Mouse (Mus musculus): Measurements from ENCODE around the gene Zdhhc23. TPM values are rescaled to one million over a fixed set of nuclear protein-coding genes. Genes with fewer than 3 reads are reported as not detected.

Zdhhc23 gene
- polyA plus RNA-seq, 1 experiment from 2014 or later, result 2.6 TPM

GRCm38 (mm10) chr16:43963780-43964179, 15.8 kb downstream of the Zdhhc23 start:
- no peaks in the 10 kb centered on the region for H3K27me3 ChIP-seq (replicated peaks)
- ATAC-seq (ENCODE audit: insufficient read depth, low FRiP score, low read depth), result no peak
- no peak overlapping the region for H3K9ac ChIP-seq
- no peaks in the 10 kb centered on the region for H3K36me3 ChIP-seq
- no peak overlapping the region for H3K4me3 ChIP-seq (replicated peaks)
- H3K27ac ChIP-seq, result no peak overlapping the region
- 78% methylated on average over 3 of the region's 3 CpGs for WGBS
- no peaks in the 10 kb centered on the region for H3K9me3 ChIP-seq
- no peak overlapping the region for H3K4me2 ChIP-seq
- no peaks in the 10 kb centered on the region for H3K4me1 ChIP-seq

GRCm38 (mm10) chr16:43963291-43963690, 16.3 kb downstream of the Zdhhc23 start:
- no peak overlapping the region for H3K9ac ChIP-seq
- no peak for ATAC-seq (ENCODE audit: insufficient read depth, low FRiP score, low read depth)
- 94% methylated on average over 9 of the region's 9 CpGs for WGBS

GRCm38 (mm10) chr16:43958038-43958437, 21.6 kb downstream of the Zdhhc23 start:
- H3K36me3 ChIP-seq, result no peaks in the 10 kb centered on the region
- H3K9ac ChIP-seq, result no peak overlapping the region
- no peaks in the 10 kb centered on the region for H3K27me3 ChIP-seq (replicated peaks)
- H3K4me2 ChIP-seq, result no peak overlapping the region
- H3K4me1 ChIP-seq, result no peaks in the 10 kb centered on the region
- no peaks in the 10 kb centered on the region for H3K9me3 ChIP-seq
- H3K27ac ChIP-seq, result no peak overlapping the region
- ATAC-seq (ENCODE audit: insufficient read depth, low FRiP score, low read depth), result no peak
- H3K4me3 ChIP-seq (replicated peaks), result no peak overlapping the region
- WGBS, result 94% methylated on average over 4 of the region's 4 CpGs

More at GRCm38 (mm10) chr16:43963291-43963690, 16.3 kb downstream of the Zdhhc23 start:
- no peak overlapping the region for H3K27ac ChIP-seq
- no peaks in the 10 kb centered on the region for H3K4me1 ChIP-seq
- H3K4me2 ChIP-seq, result no peak overlapping the region
- no peaks in the 10 kb centered on the region for H3K9me3 ChIP-seq
- no peaks in the 10 kb centered on the region for H3K36me3 ChIP-seq
- no peak overlapping the region for H3K4me3 ChIP-seq (replicated peaks)
- no peaks in the 10 kb centered on the region for H3K27me3 ChIP-seq (replicated peaks)

GRCm38 (mm10) chr16:43954913-43955312, 24.7 kb downstream of the Zdhhc23 start:
- no peaks in the 10 kb centered on the region for H3K9me3 ChIP-seq
- H3K4me1 ChIP-seq, result no peaks in the 10 kb centered on the region
- H3K9ac ChIP-seq, result no peak overlapping the region
- no peak overlapping the region for H3K4me2 ChIP-seq
- WGBS, result 45% methylated on average over 6 of the region's 6 CpGs
- no peak overlapping the region for H3K4me3 ChIP-seq (replicated peaks)
- H3K27ac ChIP-seq, result no peak overlapping the region
- 0 out of 2 replicates have a peak, but pooled peaks have one; percentile 59 for ATAC-seq (ENCODE audit: insufficient read depth, low FRiP score, low read depth)
- no peaks in the 10 kb centered on the region for H3K27me3 ChIP-seq (replicated peaks)
- H3K36me3 ChIP-seq, result no peaks in the 10 kb centered on the region

- ATAC-seq (ENCODE audit: insufficient read depth, low FRiP score, low read depth), result no peak; the same call in 1 of the 2 replicates
- H3K27ac ChIP-seq, result no peak overlapping the region
- WGBS, result 55% methylated on average over 4 of the region's 4 CpGs
These were observed 28.0 kb downstream of the Zdhhc23 start for GRCm38 (mm10) chr16:43951591-43951990.

GRCm38 (mm10) chr16:43945869-43946268, 33.7 kb downstream of the Zdhhc23 start:
- Histone ChIP-seq H3K36me3 (no peaks in the 10 kb centered on the region), H3K4me3 (replicated peaks) (no peak overlapping the region), H3K9me3 (no peaks in the 10 kb centered on the region), H3K4me1 (no peaks in the 10 kb centered on the region), H3K27ac (no peak overlapping the region), H3K27me3 (replicated peaks) (no peaks in the 10 kb centered on the region), H3K4me2 (no peak overlapping the region), H3K9ac (no peak overlapping the region)
- WGBS, result 51% methylated on average over 3 of the region's 3 CpGs
- ATAC-seq (ENCODE audit: insufficient read depth, low FRiP score, low read depth), result no peak

More at GRCm38 (mm10) chr16:43951591-43951990, 28.0 kb downstream of the Zdhhc23 start:
- H3K36me3 ChIP-seq, result no peaks in the 10 kb centered on the region
- H3K4me1 ChIP-seq, result no peaks in the 10 kb centered on the region
- no peaks in the 10 kb centered on the region for H3K9me3 ChIP-seq
- no peak overlapping the region for H3K4me2 ChIP-seq
- H3K4me3 ChIP-seq (replicated peaks), result no peak overlapping the region
- H3K27me3 ChIP-seq (replicated peaks), result no peaks in the 10 kb centered on the region
- no peak overlapping the region for H3K9ac ChIP-seq

GRCm38 (mm10) chr16:43945351-43945750, 34.2 kb downstream of the Zdhhc23 start:
- Histone ChIP-seq H3K27me3 (replicated peaks) (no peaks in the 10 kb centered on the region), H3K4me2 (no peak overlapping the region), H3K4me3 (replicated peaks) (no peak overlapping the region), H3K36me3 (no peaks in the 10 kb centered on the region), H3K9ac (no peak overlapping the region), H3K27ac (no peak overlapping the region), H3K9me3 (no peaks in the 10 kb centered on the region), H3K4me1 (no peaks in the 10 kb centered on the region)
- WGBS, result 59% methylated on average over 3 of the region's 3 CpGs
- no peak for ATAC-seq (ENCODE audit: insufficient read depth, low FRiP score, low read depth)

- Histone ChIP-seq H3K4me1 (no peaks in the 10 kb centered on the region), H3K27ac (no peak overlapping the region), H3K4me3 (replicated peaks) (no peak overlapping the region), H3K4me2 (no peak overlapping the region), H3K9me3 (no peaks in the 10 kb centered on the region), H3K36me3 (no peaks in the 10 kb centered on the region), H3K9ac (no peak overlapping the region), H3K27me3 (replicated peaks) (no peaks in the 10 kb centered on the region)
- 84% methylated on average over 4 of the region's 4 CpGs for WGBS
- no peak for ATAC-seq (ENCODE audit: insufficient read depth, low FRiP score, low read depth)
These were observed 38.7 kb downstream of the Zdhhc23 start for GRCm38 (mm10) chr16:43940846-43941245.

- Histone ChIP-seq H3K36me3 (no peaks in the 10 kb centered on the region), H3K27me3 (replicated peaks) (no peaks in the 10 kb centered on the region), H3K4me1 (no peaks in the 10 kb centered on the region), H3K9me3 (no peaks in the 10 kb centered on the region), H3K4me3 (replicated peaks) (no peak overlapping the region), H3K27ac (no peak overlapping the region), H3K9ac (no peak overlapping the region), H3K4me2 (no peak overlapping the region)
- 64% methylated on average over 3 of the region's 3 CpGs for WGBS
- ATAC-seq (ENCODE audit: insufficient read depth, low FRiP score, low read depth), result no peak
These were observed 43.7 kb downstream of the Zdhhc23 start for GRCm38 (mm10) chr16:43935892-43936291.

- 58% methylated on average over 3 of the region's 3 CpGs for WGBS
These were observed 44.2 kb downstream of the Zdhhc23 start for GRCm38 (mm10) chr16:43935367-43935766.

GRCm38 (mm10) chr16:43934856-43935255, 44.7 kb downstream of the Zdhhc23 start:
- 84% methylated on average over 8 of the region's 8 CpGs for WGBS
- Histone ChIP-seq H3K36me3 (no peaks in the 10 kb centered on the region), H3K27ac (no peak overlapping the region), H3K4me3 (replicated peaks) (no peak overlapping the region), H3K27me3 (replicated peaks) (no peaks in the 10 kb centered on the region), H3K9me3 (no peaks in the 10 kb centered on the region), H3K4me2 (no peak overlapping the region), H3K4me1 (no peaks in the 10 kb centered on the region), H3K9ac (no peak overlapping the region)
- no peak for ATAC-seq (ENCODE audit: insufficient read depth, low FRiP score, low read depth)

More at GRCm38 (mm10) chr16:43935367-43935766, 44.2 kb downstream of the Zdhhc23 start:
- Histone ChIP-seq H3K27me3 (replicated peaks) (no peaks in the 10 kb centered on the region), H3K4me2 (no peak overlapping the region), H3K36me3 (no peaks in the 10 kb centered on the region), H3K9ac (no peak overlapping the region), H3K4me3 (replicated peaks) (no peak overlapping the region), H3K9me3 (no peaks in the 10 kb centered on the region), H3K4me1 (no peaks in the 10 kb centered on the region), H3K27ac (no peak overlapping the region)
- no peak for ATAC-seq (ENCODE audit: insufficient read depth, low FRiP score, low read depth)

- Histone ChIP-seq H3K27me3 (replicated peaks) (no peaks in the 10 kb centered on the region), H3K36me3 (no peaks in the 10 kb centered on the region), H3K4me3 (replicated peaks) (no peak overlapping the region), H3K27ac (no peak overlapping the region), H3K9me3 (no peaks in the 10 kb centered on the region), H3K4me1 (no peaks in the 10 kb centered on the region), H3K9ac (no peak overlapping the region), H3K4me2 (no peak overlapping the region)
- no peak for ATAC-seq (ENCODE audit: insufficient read depth, low FRiP score, low read depth)
- 84% methylated on average over 6 of the region's 6 CpGs for WGBS
These were observed 46.5 kb downstream of the Zdhhc23 start for GRCm38 (mm10) chr16:43933041-43933440.

GRCm38 (mm10) chr16:43932319-43932718, 47.3 kb downstream of the Zdhhc23 start:
- ATAC-seq (ENCODE audit: insufficient read depth, low FRiP score, low read depth), result no peak
- WGBS, result 80% methylated on average over 7 of the region's 7 CpGs
- Histone ChIP-seq H3K36me3 (no peaks in the 10 kb centered on the region), H3K4me2 (no peak overlapping the region), H3K4me1 (no peaks in the 10 kb centered on the region), H3K27me3 (replicated peaks) (no peaks in the 10 kb centered on the region), H3K9ac (no peak overlapping the region), H3K4me3 (replicated peaks) (no peak overlapping the region), H3K9me3 (no peaks in the 10 kb centered on the region), H3K27ac (no peak overlapping the region)

Measured in stomach, embryonic 15.5 days (tissue).